Mouse (Mus musculus) gastrocnemius, postnatal 36 days (tissue): ENCODE measurements around the gene Rad51. TPM values are rescaled to one million over a fixed set of nuclear protein-coding genes. Genes with fewer than 3 reads are reported as not detected.
A peak's percentile ranks its signal among the peaks of the same experiment; 100 is the strongest.

Experiments used
- DNase-seq, 2 experiments: peaks; one replicate each; pipeline ENCODE4 v3.0.0; 2022
- intact Hi-C: fragments of 180-260 bp; cut with DNase I; formaldehyde crosslinking; loops from one replicate; pipeline ENCODE4 v1.15.1; 2025
- long read RNA-seq, 2 experiments: library from polyadenylated mRNA; stranded (forward); transcript quantifications; one replicate each; pipeline ENCODE4 v2.0.0; 2021
- total RNA-seq, 2 experiments: library from RNA; stranded (reverse); gene quantifications; 2 replicates each; pipeline ENCODE4 v1.2.3; 2021

The Rad51 gene
- total RNA-seq = under 1 TPM; 0.81 to 0.92 TPM
- long read RNA-seq, experiment 1, partial matches to known transcripts = 0 of 1 reads
- long read RNA-seq, experiment 1, other reads (novel, unspliced or antisense) = 1 of 1 reads
- long read RNA-seq, experiment 2, partial matches to known transcripts = 0 of 2 reads
- long read RNA-seq, experiment 2, other reads (novel, unspliced or antisense) = 2 of 2 reads

DNA sequence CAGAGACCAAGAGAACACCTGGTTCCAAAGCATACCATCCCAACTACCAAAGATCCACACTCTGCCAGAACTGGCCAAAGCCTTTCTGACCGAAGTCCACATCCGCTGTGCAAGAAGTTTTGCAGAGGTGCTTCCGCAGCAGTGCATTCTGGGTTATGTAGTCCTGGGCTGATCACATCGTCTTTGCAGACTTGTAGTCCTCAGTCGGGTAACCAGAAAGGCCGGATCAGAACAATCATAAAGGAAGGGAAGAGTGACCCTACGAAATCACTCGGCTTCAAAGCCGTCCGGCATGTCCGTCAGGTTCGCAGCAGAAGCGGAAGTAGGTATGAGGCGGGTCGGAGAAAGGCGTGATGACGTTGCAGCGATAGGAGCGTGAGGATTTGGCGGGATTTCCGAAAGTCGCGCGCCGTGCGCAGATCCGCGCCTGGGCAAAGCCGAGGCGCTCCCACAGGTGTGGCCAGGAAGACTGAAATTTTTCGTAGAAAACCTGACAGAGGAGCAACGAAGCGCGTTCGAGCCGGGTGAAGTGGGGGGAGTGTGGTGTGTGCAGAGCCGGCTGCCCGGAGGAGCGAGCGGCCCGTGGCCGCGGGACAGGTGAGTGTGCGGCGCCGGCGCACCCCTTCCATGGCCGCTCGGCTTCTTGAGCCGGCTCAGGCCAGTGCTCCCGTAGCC lies at the start of gene Rad51:
Gene Rad51, plus strand, starts transcription at position 356 of the 675 bp plus-strand sequence.
- intact Hi-C loops = loop anchor here (5.0 kb wide), 1 partner anchor 55 kb away; the partner anchor contains the start of gene Gchfr

DNA sequence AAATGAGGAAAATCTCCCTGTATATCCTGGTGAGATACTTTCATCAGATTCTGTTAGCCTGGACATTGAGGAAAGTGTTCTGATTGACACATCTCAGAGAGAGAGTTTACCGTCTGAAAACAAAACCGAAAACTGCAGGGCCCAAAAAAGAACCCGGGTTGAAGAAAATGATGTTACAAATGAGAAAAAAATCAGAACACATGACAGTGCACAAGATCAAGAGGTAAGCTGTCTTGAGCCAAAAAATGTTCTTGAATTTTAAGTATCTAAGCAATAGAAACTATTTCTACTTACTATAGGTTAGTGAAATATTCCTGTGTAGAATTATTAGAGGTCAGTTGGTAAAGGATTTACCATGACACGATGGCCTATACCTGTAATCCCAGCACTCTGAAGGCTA lies 40.2 kb upstream of the Rad51 start:
- no peak for DNase-seq

More for the DNA sequence above, at the start of gene Rad51:
- DNase-seq = peak; percentile 75 to 85

DNA sequence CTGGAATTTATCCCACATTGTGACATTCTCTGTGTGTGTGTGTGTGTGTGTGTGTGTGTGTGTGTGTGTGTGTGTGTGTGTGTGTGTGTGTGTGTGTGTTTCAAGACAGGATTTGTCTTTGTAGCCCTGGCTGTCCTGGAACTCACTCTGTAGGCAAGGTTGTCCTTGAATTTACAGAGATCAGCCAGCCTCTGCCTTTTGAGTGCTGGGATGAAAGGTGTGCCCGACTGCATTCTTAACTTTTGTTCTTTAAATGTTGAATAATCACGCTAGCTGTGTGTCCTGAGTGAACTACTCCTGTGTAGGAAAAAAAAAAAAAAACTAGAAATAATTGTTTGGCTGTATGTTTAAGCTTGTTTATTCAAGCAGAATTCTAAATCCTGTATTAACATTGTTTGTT lies 26.4 kb upstream of the Rad51 start:
- intact Hi-C loops = no loop called here
- no peak for DNase-seq

More for the DNA sequence above, 40.2 kb upstream of the Rad51 start:
- intact Hi-C loops = no loop called here

DNA sequence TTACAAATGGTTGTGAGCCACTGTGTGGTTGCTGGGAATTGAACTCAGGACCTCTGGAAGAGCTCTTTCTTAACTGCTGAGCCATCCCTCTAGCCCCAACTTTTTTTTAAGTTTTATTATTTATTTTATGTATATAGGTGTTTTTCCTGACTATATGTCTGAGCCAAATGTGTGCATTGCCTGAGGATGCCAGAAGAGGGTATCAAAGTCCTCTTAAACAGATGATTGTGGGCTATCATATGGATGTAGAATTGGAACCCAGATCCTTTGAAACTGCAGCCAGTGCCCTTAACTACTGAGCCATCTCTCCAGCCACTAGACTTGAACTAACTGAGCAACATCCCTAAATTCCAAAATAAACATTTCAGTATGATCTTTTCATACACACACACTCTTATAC lies 11.0 kb upstream of the Rad51 start:
- intact Hi-C loops = loop anchor here (5.0 kb wide), 1 partner anchor 86 kb away; no protein-coding TSS in a partner anchor
- DNase-seq = no peak

DNA sequence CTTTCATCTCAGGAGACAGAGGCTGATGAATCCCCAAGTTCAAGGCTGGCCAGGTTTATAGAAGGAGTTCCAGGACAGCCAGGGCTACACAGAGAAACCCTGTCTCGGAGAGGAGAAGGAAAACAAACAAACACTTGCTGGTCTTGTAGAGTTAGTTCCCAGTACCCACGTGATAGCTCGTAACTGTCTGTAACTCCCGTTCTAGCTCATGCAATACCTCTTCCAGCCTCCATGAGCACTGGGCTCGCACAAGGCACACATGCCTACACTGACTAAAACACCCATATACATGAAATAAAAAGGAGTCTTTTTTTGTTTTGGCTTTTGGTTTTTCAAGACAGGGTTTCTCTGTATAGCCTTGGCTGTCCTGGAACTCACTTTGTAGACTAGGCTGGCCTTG lies 6.0 kb upstream of the Rad51 start:
- DNase-seq = no peak
- intact Hi-C loops = no loop called here

DNA sequence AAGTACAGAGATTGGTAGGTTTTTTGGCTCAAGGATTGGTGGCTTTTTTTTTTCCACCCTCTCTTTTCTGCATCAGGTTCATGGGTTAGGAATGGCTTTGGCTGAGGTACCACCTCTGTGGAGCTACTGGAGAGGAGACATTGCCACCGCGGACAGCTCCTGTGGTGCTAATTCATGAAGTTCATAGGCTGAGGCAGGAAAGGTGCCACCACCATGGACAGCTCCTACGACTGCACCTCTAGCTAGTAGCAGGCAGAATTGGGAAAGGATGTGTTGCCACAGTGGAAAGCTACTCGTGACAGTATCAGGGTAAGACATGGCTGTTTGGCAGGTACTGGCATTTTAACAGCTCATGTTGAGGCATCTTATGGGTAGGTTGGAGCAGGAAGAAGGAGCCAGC lies 4.0 kb upstream of the Rad51 start:
- intact Hi-C loops = no loop called here

DNA sequence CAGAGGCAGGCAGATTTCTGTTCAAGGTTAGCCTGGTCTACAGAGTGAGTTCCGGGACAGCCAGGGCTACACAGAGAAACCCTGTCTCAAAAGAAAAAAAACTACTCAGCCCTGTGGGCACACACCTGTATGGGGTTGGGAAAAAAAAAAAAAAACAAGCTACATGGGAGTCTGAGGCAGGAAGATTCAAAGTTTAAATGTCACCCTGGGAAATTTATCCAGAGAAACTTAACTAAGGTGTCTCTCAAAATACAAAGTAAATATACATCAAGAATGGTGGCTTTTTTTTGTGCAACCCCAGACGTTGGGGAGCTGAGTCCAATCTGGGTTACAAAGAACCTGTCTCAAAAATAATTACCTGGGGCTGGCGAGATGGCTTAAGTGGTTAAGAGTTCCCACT lies 1.5 kb upstream of the Rad51 start:
- intact Hi-C loops = loop anchor here (5.0 kb wide), 1 partner anchor 56 kb away; the partner anchor contains the start of gene Gchfr
- no peak for DNase-seq

More for the DNA sequence above, 4.0 kb upstream of the Rad51 start:
- DNase-seq = no peak

DNA sequence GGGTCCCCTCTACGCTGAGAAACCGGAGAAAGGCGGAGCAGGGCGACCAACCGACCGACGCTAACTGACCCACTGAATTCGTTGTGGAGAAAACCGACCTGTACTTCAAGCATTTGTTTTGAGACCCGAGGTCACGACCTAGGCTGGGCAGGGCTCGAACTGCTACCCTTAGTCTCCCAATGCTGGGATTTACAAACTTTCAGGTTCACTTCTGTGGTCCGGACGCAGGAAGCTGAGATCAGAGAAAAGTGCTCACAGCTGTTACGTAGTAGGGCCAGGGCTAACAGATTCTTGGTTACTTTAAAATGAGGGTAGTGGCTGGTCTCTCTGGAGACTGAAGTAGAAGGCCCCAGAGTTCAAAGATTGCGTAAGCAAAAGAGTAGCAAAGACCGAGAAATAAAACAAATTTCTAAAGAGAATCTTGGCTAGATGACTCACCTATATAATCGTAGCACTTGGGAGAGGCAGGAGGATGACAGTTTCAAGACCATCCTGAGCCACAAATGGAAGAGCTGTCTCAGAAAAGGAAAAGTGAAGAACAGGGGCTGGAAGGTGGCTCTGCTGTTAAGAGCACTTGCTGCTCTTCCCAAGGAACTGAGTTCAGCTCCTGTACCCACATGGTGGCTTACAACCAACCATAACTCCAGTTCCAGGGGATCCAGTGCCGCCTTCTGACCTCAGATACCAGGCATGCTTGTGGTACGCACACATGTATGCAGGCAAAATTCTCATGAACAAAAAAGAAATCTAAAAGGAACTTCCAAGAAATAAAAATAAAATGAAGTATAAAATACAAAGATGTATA lies 730 bp downstream of the Rad51 start:
- intact Hi-C loops = loop anchor here (5.0 kb wide), 1 partner anchor 54 kb away; the partner anchor contains the start of gene Gchfr
- no peak for DNase-seq

DNA sequence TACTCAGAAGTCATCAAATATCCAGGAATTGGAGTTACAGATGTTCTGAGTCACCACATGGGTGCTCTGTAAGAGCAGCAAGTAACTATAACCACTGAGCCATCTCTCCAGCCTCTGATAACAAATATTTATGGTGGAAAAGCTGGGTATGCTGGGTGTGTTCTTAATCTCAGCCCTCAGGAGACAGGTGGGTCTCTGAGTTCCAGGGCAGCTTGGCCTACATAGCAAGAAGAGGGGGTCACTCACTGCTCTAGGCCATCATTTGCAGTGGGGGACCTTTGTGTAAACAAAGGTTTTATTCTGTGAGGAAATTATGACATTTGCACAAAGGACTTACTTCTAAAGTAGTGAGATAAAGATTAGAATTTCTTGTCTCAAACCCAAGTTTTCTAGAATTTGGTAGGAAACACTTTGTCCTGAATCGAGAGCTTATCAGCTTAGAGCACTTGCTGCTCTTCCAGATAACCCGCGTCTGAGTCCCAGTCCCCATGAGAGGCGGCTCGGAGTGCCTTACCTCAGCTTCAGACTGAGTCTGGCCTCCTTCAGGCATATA lies 23.8 kb downstream of the Rad51 start:
- intact Hi-C loops = no loop called here
- no peak for DNase-seq

DNA sequence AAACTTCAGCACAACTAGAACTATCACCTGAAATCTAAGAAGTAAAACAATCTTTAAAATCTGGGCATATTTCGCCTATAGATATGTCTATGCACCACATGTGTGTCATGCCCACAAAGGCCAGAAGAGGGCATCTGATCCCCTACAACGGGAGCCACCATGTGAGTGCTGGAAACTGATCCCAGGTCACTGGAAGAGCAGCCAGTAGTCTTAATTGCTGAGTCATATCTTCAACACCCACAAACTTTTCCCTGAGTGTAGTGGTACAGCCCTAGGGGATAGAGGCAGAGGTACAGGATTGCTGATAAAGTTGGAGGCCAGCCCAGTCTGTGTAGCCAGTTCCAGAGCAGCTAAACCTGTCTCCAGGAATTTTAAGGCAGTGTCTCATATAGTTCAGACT lies 32.6 kb downstream of the Rad51 start:
- intact Hi-C loops = no loop called here
- DNase-seq = no peak

DNA sequence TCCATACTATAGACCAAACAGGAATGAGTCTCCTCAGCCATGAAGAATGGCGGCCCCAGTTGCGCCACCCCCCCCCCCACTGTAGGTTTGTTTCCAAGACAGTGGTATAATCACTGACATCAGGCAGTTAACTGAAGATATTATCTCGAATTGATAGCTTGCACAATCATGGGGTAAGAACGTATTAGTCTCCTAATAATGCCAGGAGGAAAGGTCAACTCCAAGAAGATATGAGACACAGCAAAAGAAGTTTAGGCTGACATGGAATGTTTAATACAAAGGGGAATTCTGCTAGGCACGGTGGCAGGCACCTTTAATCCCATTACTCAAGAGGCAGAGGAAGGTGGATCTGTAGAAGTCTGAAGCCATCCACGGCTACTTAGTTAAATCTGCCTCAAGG lies 33.8 kb downstream of the Rad51 start:
- no peak for DNase-seq
- intact Hi-C loops = no loop called here

DNA sequence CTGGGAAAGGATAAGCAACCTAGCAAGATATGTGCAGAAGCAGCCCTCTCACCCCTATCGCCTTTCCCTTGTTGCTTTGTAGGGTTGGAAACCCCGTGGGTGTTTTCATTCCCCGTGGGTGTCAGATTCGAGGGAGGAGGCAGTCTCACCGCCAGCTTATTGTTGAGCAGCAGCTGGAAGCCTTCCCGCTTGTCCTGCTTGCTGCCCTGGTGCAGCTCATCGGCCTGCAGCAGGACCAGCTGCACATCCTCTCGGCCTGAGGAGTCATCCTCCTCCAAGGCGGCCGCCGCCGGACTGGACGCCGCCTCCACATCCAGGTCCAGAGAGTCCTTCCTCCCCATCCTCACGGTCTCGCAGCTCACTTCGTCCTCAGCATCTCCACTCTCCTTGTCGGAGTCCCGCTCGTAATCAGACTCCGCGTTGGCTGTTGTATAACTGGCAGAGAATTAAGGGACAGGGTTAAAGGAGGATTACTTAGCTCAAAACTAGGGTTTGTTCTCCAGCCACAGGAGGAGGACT lies 34.6 kb downstream of the Rad51 start:
- intact Hi-C loops = no loop called here
- DNase-seq = no peak

DNA sequence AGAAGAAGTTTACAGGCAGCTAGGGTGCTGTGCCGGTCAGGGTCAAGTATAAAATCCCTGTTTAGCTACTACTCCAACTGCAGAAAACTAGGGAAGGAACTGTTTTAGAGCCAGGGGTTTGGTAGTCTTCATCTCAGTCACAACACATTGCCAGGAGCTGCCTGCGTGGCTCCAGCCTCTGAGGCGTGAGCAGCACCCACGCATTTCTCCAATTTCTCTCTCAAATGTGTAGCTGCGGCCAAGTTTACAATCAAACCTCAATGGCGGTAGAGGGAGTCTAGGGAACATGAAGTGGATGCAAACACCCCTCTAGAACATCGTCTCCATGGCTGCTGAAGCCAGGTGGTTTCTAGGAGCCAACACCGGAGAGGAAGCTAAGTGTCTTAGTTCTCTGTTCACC lies 35.2 kb downstream of the Rad51 start:
- DNase-seq = no peak
- intact Hi-C loops = no loop called here

DNA sequence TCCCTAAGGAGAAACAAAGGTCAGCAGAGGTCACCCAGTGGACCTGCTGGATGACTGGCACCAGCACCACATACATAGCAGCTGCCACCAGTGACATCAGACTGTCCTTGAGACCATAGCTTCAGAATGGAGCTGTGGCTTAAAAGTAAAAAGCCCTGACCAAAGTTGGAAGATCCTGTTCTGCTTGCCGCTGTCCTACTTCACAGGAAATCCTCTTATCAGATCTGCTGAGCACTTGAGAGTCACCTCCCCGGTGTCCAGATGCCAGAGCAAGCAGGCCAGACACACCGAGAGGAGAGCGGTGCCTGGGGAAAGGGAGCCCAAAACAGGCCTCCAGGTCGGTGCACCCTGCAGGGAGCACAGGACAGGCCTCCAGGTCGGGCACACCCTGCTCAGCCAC lies 39.7 kb downstream of the Rad51 start:
- intact Hi-C loops = no loop called here
- DNase-seq = no peak

DNA sequence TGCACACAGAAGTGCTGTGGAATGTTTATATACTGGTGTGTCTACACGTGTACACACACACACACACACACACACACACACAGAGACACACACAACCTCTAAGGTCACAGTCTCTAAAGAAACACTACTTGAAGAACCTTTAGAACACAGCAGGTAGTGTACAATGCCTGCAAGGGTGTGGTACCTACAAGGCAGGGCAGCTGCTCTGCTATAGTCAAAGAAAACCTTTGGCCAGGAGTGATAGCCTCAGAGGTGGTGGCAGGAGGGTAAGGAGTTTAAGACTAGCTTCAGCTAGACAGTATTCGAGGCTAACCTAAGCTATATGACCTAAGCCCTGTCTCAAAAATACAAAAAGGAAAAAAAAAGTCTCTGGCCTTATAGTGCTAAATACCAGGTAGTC lies 42.1 kb downstream of the Rad51 start:
- no peak for DNase-seq
- intact Hi-C loops = loop anchor here (5.0 kb wide), 1 partner anchor 38 kb away; no protein-coding TSS in a partner anchor

DNA sequence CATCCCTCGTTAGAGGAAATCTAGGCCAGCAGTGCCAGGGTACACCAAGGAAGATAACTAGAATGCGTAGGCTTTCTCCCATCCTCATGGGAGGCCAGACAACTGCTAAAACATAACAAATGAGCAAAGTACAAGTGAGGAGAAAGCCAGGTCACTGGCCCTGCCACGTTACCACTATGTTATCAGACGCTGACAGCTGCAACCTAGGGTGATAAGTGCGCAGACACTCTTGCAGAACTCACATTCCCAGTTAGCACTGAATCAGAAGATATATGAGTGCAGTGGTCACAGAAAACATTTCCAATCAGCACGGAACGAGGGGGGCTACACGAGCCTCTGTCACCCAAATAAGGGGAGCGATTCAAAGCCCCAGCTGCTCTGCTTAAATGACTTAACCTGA lies 42.8 kb downstream of the Rad51 start:
- intact Hi-C loops = loop anchor here (5.0 kb wide), 1 partner anchor 37 kb away; no protein-coding TSS in a partner anchor
- no peak for DNase-seq

DNA sequence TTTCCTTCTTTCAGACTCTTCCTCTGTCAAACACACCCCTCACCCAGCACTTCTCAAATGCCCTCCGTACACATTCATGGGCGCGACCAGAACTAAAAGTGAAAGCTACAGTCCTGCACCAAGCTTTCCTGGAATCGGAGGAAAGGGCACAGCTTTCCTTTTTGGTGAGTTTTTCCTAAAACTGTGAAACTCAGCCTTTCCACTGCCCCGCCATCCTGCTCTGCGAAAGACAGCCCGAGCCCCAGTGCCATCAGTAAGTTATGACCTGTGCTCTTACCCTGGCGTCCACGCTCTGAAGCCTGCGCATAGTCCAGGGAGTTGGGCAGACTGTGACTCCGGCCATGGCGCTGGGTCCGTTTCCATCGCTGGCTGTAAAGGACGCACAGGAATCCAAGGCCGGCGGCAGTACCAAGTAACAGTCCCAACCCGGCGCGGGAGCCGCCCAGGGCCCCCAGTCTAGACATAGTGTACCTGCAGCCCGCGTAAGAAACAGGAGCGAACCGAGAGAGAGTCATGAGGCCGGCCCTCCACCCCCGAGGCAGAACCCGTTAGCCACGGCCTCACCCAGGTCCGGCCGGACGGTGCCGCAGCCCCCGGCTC lies 43.6 kb downstream of the Rad51 start:
- DNase-seq = no peak
- intact Hi-C loops = loop anchor here (5.0 kb wide), 1 partner anchor 36 kb away; no protein-coding TSS in a partner anchor

DNA sequence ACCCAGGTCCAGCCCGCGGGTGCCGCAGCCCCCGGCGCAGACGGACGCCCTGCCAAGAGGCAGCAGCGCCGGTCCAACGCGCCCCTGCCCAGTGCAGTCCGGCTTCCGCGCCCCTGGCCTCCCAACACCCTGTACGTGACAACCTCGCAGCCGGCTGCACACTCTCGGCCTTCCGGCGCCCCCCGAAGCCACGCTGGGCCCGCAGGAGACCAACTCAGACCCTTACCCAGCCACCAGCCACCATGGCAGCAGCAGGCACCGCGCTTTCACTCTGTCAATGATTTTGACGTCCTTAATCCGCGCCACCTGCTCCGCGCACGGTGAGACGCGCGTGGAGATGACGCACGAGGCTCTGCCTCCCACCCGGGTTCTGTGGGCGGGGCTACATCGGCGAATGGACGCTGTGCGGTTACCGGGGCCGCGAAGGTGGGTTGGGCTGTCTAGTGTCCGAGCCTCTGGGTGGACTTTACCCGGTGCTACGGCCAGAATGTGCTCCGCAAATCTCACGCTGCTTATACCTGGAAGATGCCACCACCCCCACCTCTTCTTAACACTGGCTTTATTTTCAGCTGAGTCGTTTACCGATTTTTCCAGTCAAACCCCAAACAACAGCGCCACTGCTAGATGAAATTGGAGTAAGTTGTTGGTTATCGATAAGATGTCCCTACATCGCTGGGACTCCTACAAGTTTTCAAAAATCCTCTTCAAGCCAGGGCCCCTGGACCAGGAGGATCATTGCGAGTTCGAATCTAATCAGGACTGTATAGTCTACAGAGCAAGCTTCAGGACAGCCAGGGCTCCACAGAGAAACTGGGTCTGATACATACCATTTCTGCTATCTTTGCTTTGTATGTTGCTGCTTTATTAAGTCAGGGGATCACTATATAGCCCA lies 44.3 kb downstream of the Rad51 start, which contains the start of gene Rmdn3:
Gene Rmdn3, minus strand, starts transcription at position 354 of the 892 bp plus-strand sequence.
- intact Hi-C loops = loop anchor here (5.0 kb wide), 1 partner anchor 35 kb away; no protein-coding TSS in a partner anchor
- peak; percentile 87 to 88 for DNase-seq

DNA sequence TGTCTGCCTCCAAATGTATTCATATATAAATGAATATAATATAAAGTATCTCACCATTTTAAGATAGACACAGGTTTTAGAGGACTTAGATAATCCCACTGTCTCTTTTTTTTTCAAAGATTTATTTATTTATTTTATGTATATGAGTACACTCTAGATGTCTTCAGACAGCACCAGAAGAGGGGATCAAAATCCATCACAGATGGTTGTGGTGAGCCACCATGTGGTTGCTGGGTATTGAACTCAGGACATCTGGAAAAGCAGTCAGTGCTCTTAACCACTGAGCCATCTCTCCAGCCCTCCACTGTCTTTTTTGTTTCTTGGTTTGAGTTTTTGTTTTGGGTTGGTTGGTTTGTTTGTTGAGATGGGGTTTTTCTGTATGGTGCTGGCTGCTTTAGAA lies 45.2 kb downstream of the Rad51 start:
- intact Hi-C loops = loop anchor here (5.0 kb wide), 1 partner anchor 34 kb away; no protein-coding TSS in a partner anchor

More for the DNA sequence above, 45.2 kb downstream of the Rad51 start:
- DNase-seq = no peak
